Mouse (Mus musculus) liver (tissue): ENCODE results near the gene Flt1.
A peak's percentile ranks its signal among the peaks of the same experiment; 100 is the strongest.

Source experiments
- DNase-seq: peaks from one replicate; pipeline ENCODE4 v3.0.0-alpha.2; 2020; ENCODE audit warnings: mixed read lengths

Flt1 gene

GRCm38 (mm10) chr5:147724391-147724790 lies 1.4 kb downstream of the Flt1 start:
- DNase-seq = no peak

- DNase-seq = no peak
These were observed 2.0 kb downstream of the Flt1 start for GRCm38 (mm10) chr5:147723811-147724210.

DNA sequence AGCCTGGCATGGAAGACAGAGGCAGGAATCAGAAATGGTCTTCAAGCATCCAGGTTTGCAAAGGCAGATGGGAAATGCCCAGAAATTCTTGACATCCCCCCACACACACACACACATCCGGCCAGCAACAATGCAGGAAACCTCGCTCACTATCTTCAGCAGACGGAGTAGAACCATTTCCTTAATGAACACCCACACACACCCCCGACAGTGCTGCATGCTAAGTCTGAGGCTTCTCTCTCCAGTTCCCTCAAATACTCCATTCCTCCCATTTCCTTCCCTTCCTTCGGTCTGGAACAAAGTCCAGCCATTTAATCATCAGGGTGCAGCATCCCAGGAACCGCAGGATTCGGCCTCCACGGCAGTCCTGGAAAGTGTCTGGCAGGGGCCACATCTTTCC lies 4.4 kb downstream of the Flt1 start:
- DNase-seq = peak; percentile 36

DNA sequence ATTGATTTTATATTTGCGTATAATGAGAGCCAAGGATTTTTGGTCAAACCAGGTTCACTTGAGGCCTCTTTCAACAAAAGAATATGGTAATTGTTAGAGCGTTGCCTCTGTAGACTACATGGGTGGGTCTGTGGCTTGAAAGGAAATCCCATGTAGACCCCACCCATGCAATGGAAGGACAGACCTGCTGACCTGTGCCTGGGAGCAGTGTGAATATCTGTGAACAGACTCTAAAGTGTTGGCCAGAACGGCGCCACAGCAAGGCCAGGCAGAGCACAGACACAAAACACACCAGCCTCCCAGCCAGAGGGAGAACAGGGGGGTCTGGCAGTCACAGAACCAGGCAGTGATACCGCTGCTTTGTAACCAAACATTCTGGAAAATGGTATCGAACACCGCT lies 7.5 kb downstream of the Flt1 start:
- DNase-seq = no peak

DNA sequence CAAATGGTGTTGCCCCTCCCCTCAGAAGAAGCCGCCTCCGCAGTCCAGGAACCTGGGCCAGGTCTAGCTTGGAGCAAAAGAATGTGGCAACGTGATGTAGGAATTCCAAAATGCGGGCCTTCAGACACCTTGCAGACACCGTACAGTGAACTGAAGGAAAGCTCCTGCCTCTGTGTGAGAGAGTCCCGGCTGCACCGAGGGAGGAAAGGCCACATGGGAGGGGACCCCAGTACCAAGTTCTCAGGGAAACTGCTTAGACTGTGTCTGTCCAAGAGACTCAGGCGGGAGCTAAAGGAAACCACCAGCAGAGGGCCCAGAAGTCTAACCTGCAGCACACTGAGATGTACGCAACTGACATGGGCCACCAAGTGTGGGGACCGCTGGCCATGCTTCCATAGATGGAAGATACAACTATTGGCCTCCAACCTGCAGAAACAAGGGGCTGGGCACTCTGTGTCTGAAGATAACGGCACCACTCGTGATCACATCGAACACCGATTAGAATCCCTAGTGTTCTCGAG lies 9.1 kb downstream of the Flt1 start:
- DNase-seq = no peak

DNA sequence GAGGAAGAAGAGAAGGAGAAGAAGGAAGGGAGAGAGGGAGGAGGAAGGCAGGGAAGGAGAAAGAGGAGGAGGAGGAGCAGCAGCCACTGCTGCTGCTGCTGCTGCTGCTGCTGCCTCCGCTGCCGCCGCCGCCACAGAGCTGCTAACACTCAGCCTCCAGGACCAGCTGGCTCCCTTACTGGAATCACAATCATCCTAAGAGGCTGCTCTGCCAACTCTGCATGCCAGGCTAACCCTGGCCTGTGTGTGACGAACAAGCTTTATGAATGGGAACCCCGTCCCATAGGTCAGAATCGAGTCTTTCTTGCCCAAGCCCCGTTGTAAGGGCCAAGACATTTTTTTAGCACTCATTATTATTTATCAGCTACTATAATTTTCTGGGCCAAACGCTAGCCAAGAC lies 9.5 kb downstream of the Flt1 start:
- no peak for DNase-seq

DNA sequence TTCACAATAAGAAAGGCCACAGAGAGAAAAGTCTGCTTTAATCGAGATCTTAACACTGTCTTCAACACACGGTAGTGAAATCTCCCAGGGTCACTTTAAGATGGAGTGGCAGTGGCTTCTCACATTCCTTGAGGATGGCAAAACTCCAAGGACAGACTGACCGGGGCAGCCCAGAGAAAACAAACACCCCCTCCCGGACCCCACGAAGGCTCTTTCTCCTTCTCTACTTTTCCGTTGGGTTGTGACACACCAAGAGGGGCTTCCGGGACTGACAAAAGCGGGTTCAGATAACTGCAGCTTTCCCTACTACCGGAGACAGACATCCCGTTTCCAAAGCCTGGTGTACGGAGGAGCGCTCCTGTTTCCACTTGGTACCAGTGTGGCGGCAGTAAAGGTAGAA lies 10.4 kb downstream of the Flt1 start:
- no peak for DNase-seq

GRCm38 (mm10) chr5:147708500-147708899 lies 17.3 kb downstream of the Flt1 start:
- DNase-seq = no peak

DNA sequence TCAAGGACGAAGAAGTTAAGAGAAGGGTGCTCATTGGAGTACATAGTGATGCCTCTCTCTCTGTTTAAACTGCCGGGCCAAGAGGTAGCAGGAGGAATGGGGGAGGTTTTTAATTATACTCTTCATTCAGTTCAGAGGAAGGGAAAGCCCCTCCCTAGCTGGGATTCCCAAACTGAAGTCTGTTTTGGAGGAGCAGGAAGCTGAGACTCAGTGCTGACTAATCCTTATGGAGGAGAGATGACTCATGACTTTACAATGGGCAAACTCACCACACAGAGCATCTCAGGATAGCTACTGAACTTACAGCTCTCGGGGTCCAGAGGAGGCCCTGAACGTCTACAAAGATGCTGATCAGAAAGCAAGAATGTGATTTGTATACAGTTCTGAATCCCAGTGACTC lies 18.3 kb downstream of the Flt1 start:
- no peak for DNase-seq

- no peak for DNase-seq
These were observed 20.9 kb downstream of the Flt1 start for GRCm38 (mm10) chr5:147704890-147705289.

- DNase-seq = no peak
These were observed 23.4 kb downstream of the Flt1 start for GRCm38 (mm10) chr5:147702423-147702822.

- DNase-seq = no peak
These were observed 24.8 kb downstream of the Flt1 start for GRCm38 (mm10) chr5:147701024-147701423.

DNA sequence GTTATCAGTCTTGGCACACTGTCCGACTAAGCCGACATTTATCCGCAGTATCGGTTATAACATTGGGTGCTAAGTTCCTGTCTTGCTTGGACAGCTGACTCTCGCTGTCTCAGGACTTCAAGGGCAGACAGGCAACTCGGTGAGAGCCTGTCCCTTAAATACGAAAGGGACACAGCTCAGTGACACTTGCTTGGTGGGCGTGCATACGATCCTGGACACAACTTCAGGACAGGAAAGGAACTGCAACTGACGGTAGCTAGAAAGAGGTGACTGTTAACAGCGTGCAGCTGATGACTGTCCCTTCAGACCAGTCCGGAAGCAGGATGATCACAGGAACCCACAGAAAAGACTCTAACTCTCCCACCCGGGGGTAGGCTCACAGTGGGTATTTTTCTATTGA lies 27.8 kb downstream of the Flt1 start:
- no peak for DNase-seq

DNA sequence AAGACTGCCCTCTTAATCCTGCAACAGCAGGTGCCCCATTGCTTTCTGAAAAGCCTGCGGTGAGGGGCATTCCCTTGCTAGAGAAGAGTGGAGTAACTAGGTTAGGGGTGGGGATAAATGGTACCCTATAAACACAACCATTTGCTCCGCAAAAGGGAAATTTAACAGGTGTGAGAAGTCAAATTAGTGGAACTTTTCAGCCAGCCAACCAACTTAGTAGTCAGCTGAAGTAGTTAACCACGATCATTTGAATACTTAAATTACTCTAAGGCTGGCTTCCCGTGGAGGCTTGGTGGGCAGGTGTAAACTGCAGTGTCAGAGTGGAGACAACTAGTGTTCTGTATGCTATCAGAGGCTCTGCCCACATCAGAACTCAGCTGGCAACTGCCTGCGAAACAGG lies 28.6 kb downstream of the Flt1 start:
- DNase-seq = no peak

- no peak for DNase-seq
These were observed 33.2 kb downstream of the Flt1 start for GRCm38 (mm10) chr5:147692622-147693021.

DNA sequence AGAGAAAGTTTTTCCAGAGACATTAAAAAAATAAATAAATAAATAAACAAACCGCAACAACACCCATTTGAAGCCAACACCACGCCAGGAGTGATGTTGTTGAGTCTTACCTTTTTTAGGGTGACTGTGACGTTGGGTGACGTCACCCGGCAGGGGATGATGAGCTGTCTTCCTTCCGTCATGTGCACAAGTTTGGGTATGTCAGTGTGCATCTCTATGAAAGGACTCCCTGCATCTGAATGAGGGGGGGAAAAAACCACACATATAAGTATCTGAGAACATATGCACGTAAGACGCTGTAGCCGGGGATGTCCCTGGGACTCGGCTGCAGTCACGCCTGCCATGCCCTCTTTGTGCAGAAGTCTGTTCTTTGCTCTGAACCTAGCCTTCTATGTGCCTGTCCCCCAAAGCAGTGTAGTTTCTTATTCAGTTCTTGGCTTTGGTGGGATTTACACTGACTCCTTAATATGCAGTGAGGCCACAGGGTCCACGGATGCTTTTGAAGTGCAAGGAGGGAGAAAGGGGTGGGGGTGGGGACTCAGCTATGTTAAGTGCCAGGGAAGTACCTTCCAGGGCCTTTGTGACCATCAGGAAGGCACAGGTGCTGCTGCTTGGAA lies 42.0 kb downstream of the Flt1 start:
- DNase-seq = no peak

GRCm38 (mm10) chr5:147681224-147681623 lies 44.6 kb downstream of the Flt1 start:
- no peak for DNase-seq

GRCm38 (mm10) chr5:147680711-147681110 lies 45.1 kb downstream of the Flt1 start:
- no peak for DNase-seq

GRCm38 (mm10) chr5:147679316-147679715 lies 46.5 kb downstream of the Flt1 start:
- DNase-seq = no peak

DNA sequence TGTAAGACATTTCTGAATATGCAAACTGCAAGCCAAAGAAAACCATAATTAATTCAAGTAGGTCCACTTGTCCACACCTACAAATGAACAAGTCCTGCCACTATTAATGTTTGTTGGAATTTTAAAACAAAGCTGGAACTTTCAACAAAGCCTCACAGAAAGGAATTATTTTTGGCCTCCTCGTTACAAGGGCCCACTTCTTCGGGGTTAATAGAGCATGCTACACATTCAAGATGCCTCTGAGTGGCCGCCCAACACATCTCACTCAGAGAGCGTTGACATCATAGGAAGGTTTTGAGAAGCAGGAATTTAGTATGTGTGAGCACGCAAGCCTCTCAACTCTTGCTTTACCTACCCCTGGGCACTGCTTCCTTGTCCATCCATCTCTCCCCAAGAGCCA lies 50.0 kb downstream of the Flt1 start:
- no peak for DNase-seq

- no peak for DNase-seq
These were observed 53.9 kb downstream of the Flt1 start for GRCm38 (mm10) chr5:147671765-147672424.

DNA sequence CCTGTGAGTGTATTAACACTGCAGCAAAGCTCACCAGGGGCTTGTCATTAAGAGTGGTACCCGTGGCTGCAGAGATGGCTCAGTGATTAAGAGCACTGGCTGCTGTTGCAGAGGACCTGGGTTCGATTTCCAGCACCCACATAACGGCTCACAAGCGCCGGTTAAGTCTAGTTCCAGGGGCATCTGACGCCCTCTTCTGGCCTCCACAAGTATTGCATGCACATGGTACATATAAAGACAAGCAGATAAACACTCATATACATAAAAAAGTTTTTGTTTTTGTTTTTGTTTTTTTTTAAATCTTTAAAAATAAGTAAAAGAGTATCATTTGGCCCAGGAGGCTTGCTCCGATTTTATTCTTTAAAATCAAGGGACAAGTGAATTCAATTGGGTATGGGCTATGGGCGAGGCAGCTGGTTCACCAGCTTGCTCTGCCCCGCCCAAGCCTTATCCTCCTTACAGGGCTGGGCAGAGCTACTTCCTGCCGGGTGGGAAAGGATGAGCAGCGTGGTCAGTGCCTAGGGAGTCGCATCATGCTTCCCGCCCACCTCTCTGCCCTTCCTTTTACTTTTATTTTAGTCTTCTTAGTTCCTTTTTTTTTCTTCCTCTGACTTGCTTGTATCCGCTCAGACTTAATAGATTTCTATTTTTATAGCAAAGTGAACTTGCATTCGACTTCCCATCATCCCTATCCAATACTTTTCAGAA lies 57.0 kb downstream of the Flt1 start:
- DNase-seq = no peak

DNA sequence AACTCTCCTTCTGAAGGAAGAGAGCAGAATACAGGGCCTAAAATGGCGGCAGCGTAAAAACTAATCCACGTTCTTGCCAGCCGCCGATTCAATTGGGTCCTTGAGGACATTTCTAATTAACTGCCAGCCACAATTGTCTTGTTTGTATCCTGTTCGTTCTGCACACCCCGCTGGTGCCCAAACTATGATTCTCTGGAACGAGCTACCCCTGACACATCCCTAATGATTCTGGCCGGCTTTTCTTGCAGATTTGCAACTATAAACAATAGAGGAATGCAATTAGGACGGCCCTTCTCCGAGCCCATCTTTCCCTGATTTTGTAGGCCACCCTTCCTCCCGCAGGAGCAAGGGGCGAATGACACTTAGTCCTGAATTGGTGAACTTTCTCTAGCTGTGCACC lies 59.9 kb downstream of the Flt1 start:
- DNase-seq = no peak

DNA sequence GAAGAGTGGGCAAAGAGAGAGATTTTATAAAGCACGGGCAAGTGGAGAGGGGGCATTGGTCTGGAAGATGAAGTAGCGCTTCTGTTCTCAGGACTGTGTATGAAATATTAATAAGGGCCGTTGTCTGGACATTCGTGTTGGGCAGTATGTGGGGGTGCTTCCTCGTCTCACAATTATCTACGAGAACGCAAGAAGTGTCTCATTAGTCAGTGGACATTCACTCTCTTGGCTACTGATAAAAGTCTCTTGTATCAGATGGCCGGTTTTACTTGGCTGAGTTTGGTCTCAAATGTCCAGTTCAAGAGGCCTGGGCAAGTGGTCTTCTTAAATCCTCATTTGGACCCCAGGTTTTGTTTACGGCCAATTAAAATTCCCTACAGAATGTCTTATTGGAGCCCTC lies 60.4 kb downstream of the Flt1 start:
- no peak for DNase-seq
